Mouse (Mus musculus) fibroblast of lung, adult 2 months (primary cell): ENCODE data around the gene Phpt1.

Source experiments
- DNase-seq: peaks from one replicate; pipeline ENCODE4 v3.0.0-alpha.2; 2011; ENCODE audit warnings: low read depth

Gene Phpt1

DNA sequence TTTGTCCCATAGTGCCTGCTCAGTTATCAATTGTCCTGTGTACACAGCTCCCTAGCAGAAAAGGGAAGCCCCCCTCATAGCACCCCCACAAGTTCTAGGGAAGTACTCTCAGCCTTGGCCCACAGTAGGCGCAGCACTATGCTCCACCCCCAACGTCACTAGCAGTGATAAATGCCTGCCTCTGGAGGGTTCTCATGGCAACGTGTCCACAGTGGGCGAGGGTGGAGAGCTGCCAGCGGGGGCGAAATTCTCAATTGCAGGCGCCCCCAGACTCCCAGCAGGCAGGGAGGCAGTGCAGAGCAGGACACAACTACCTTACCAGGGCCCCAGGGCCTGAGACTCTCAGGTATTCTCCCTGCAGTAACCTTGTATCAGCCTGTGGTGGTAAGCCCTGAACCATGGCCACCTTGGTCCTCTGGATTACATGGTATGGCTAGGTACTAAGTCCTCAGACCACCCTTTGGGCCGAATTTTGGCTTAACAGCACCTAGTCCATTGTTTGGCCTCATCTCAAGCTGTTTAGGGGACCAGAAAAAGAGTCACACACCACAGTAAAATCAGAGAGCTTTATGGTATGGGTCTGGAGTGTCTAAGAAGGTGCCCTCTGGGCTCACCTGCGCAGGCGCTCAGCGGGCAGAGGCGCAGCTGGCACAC lies 7.6 kb upstream of the Phpt1 start:
- no peak for DNase-seq

GRCm38 (mm10) chr2:25581901-25582301 lies 6.9 kb upstream of the Phpt1 start:
- DNase-seq = no peak

DNA sequence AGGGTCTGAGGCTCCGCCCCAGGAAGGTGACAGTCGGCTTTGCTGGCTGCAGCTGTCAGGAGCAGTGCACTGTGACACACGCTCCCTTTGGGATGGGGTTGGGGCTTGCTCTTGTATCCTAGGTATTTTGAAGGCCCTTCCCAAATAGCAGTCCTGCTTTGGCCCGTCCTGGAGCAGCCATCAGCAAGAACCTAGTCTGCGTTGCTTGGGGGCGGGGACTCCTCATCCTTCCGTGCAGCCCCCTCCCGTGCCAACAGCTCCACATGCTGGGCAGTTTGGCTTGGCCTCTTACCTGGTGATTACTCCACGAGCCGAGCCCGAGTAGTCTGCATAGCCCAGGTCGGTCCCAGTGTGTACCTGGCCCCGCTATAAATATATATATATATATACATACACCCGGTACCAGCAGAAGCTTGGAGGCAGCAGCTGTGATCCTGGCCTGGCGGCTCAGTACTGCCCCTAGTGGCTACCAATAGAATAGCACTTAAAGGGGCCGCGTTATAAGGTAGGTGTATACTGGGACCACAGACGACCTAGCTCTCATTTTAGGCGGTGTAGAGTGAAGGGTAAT lies 6.4 kb upstream of the Phpt1 start, which contains the start of gene Ajm1:
Ajm1 (minus strand) TSS at position 464 of the 571 bp plus-strand sequence.
- DNase-seq = no peak

GRCm38 (mm10) chr2:25580621-25581101 lies 5.6 kb upstream of the Phpt1 start:
- DNase-seq = no peak

GRCm38 (mm10) chr2:25579737-25580460 lies 4.9 kb upstream of the Phpt1 start:
- DNase-seq = no peak

DNA sequence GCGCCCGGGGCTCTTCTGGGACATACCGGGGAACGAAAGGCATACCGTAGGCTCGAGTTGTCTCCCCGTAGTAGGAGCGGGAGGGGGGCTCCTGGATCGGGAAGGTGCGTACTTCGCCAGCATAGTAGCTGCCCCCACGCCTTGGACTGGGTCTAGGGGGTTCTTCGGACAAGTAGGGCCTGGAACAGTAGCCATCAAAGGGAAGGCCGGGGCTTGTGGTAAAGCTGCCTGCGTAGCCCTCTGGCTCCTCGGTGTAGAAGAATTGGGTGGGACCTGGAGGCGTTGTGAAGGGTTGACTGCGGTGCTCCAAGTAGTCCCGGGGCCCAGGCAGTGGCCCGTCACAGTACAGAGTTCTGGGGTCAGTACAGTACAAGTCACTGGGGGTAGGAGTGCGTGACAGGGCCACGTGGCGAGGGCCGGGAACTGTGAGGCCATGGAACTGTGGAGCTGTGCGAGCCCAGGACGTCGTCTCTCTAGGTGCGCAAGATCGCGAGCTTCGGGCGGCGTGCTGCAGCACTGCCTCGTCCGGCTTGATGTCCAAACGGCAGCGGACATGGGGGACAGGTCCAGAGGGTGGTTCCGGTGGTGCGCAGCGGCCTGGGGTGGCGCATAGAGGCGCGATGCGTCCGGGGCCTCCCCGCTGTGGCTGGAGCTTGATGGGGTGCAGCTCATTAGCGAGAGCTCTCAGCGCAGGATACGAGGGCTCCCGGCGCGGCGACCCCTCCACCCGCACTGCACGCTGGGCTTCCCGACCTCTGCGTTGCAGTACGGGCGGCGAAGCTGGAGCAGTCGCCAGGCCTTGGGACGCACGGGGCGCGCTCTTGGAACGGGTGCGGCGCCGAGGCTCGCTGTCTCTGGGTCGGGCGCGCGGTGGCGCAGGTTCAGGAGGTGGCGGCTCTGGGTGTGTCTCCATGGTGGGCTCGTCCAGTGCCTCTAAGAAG lies 4.0 kb upstream of the Phpt1 start:
- no peak for DNase-seq

GRCm38 (mm10) chr2:25577951-25578795 lies 3.1 kb upstream of the Phpt1 start:
- DNase-seq = no peak

- DNase-seq = no peak
These were observed 2.2 kb upstream of the Phpt1 start for GRCm38 (mm10) chr2:25576965-25577891.

GRCm38 (mm10) chr2:25576028-25576850 lies 1.2 kb upstream of the Phpt1 start:
- DNase-seq = no peak

- no peak for DNase-seq
These were observed 506 bp upstream of the Phpt1 start for GRCm38 (mm10) chr2:25575432-25576027.

DNA sequence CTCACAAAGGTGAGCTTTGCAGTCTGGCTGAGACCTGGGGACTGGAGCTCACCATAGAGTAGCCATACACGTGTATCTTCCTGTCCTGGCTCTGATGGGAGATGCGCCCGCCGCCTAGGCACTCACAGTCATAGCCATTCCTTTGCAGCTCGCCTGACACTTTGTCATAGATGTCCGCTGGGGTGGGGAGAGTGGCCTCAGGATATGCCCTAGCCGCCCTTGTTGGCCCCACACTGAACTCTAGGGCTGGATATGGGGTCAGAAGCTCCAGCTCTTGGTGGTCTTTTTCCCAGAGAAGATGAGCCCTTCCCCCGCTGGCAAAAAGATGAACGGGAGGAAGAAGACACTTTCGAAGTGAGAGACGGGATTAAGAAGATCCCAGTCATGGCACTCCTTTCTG lies 888 bp downstream of the Phpt1 start:
- no peak for DNase-seq

DNA sequence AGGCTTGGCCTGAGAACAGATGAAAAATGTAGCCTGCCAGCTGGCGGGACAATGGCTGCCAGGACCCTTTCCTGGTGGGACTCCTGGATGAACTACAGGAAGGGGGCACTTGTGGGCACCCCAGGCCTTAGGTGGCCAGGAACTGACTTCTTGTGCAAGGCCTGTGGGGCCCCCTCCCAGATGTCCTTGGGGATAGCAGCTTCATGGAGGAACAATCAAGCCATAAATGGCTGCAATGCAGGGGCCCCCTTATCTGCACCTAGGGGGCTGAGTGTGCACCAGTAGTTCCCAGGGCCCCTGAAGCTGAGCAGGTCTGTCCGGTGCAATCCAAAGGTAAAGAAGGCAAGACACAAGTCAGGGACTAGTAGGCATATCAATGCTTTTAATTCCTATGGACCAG lies 2.0 kb downstream of the Phpt1 start:
- no peak for DNase-seq

DNA sequence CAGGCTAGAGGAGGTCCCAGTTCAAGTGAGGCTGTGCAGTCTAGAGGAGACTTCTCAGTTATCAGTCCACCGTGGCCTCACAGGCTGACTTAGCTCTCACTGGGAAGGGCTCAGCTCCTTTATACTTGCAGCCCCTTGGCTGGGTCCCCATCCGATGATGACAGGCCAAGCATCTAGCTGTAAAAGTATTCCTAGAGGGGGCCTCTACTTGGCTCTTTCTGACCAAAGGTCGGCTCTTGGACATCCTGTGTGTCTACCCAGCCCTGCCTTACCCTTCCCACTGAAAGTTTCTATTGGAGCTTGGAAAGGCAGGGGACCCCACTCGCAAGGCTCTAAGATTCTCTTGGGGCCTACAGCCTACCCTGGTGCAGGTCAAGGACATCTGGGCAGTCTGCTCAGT lies 3.8 kb downstream of the Phpt1 start:
- DNase-seq = no peak

GRCm38 (mm10) chr2:25569323-25569722 lies 5.7 kb downstream of the Phpt1 start:
- DNase-seq = no peak

GRCm38 (mm10) chr2:25568473-25569019 lies 6.5 kb downstream of the Phpt1 start:
- DNase-seq = no peak

DNA sequence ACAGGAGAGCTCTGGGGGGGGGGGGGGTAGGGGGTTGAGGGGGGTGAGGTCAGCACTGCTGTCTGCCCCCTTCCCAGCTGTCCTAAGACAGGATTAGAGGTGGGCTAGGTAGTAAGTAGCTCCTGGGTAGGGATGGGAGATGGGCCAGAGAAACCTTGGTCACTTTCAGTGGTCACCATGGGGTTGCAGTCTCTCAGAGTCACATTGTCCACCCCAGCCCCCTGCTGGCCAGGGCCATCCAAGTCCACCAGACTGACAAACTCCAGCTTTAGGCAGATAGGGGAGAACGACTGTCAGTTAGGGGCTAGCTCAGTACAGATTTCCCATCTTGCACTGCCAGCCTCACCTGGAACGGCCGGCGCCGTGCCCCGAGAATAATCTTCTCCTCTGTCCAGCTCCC lies 8.5 kb downstream of the Phpt1 start:
- DNase-seq = no peak

GRCm38 (mm10) chr2:25565741-25566140 lies 9.3 kb downstream of the Phpt1 start:
- DNase-seq = no peak

GRCm38 (mm10) chr2:25561946-25562345 lies 13.1 kb downstream of the Phpt1 start:
- no peak for DNase-seq
